Mouse (Mus musculus): ENCODE data around the gene Olfr715. TPM values are rescaled to one million over a fixed set of nuclear protein-coding genes. Genes with fewer than 3 reads are reported as not detected.
"Not testable (repeated sequence)": the region's sequence is repeated elsewhere in the genome, so short reads cannot be mapped to it uniquely, and the experiment has no call there.

Olfr715 gene
- not detected for total RNA-seq (2021)

GRCm38 (mm10) chr7:107130983-107131382 is at the start of gene Olfr715:
Gene Olfr715 (minus strand): TSS chr7:107131083.
- intact Hi-C loops (cut with DNase I); DNase-seq (ENCODE audit: low spot score): not testable (repeated sequence)

DNA sequence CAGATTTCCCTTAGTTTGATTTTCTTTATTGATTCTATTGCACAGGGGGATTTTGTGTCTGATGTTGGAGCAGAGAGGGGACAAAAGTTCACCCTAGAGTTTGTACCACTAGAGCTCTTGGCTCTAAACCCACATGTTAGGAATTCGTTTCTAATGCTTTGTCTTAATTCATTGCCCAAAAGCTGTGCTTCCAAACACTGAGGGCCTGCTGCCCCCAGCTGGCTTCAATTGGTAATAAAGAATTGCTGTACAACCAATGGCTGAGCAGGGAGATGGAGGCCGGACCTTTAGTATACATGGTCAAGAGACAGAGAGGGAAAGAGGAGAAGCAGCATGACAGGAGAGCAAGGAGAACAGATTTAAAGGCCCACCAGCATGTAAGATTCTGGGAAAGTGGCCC is 49.5 kb upstream of the Olfr715 start:
- no peak for DNase-seq (ENCODE audit: low spot score)
- intact Hi-C loops (cut with DNase I): no loop called here

- intact Hi-C loops (cut with DNase I): no loop called here
- DNase-seq (ENCODE audit: low spot score): no peak
Measured at GRCm38 (mm10) chr7:107166690-107167089, 35.8 kb upstream of the Olfr715 start, which contains the start of gene Nlrp14. Gene Nlrp14 (plus strand): TSS chr7:107166990.

GRCm38 (mm10) chr7:107138027-107138426 is 7.1 kb upstream of the Olfr715 start, which contains the start of gene Olfr716:
Gene Olfr716 (plus strand): TSS chr7:107138327.
- intact Hi-C loops (cut with DNase I); DNase-seq (ENCODE audit: low spot score): not testable (repeated sequence)

- intact Hi-C loops (cut with DNase I); DNase-seq (ENCODE audit: low spot score): not testable (repeated sequence)
Measured at GRCm38 (mm10) chr7:107110269-107110668, 20.6 kb downstream of the Olfr715 start, which contains the start of gene Olfr715b. Gene Olfr715b (minus strand): TSS chr7:107110369.

- DNase-seq (ENCODE audit: low spot score): no peak
- intact Hi-C loops (cut with DNase I): no loop called here
Measured at GRCm38 (mm10) chr7:107092920-107093319, 38.0 kb downstream of the Olfr715 start, which contains the start of gene Olfr17. Gene Olfr17 (plus strand): TSS chr7:107093220.

Other genes with a start within 250 kb of the Olfr715 start
- gene Olfr706, start 242.9 kb downstream of the Olfr715 start, total RNA-seq (2021): not detected
- not detected for gene Olfr707, start 229.8 kb downstream of the Olfr715 start, total RNA-seq (2021)
- gene Olfr1532-ps1, start 223.1 kb downstream of the Olfr715 start, total RNA-seq (2021): not detected
- not detected for gene Olfr709-ps1, start 198.9 kb downstream of the Olfr715 start, total RNA-seq (2021)
- not detected for gene Olfr710, start 182.8 kb downstream of the Olfr715 start, total RNA-seq (2021)
- not detected for gene Olfr6, start 167.1 kb downstream of the Olfr715 start, total RNA-seq (2021)
- not detected for gene Olfr711, start 155.6 kb downstream of the Olfr715 start, total RNA-seq (2021)
- gene Olfr2, start 125.0 kb downstream of the Olfr715 start, total RNA-seq (2021): not detected
- gene Olfr713, start 99.9 kb downstream of the Olfr715 start, total RNA-seq (2021): not detected
- not detected for gene Olfr714, start 60.1 kb downstream of the Olfr715 start, total RNA-seq (2021)
- not detected for gene Olfr17, start 37.9 kb downstream of the Olfr715 start, total RNA-seq (2021)
- gene Olfr715b, start 20.7 kb downstream of the Olfr715 start, total RNA-seq (2021): not detected
- not detected for gene Olfr716, start 7.2 kb upstream of the Olfr715 start, total RNA-seq (2021)
- gene Nlrp14, start 35.9 kb upstream of the Olfr715 start, total RNA-seq (2021): not detected
- gene Rbmxl2, start 78.4 kb upstream of the Olfr715 start, total RNA-seq (2021): not detected
- under 1 TPM in 1 of 2 experiments, not detected in 1; 0.08 TPM for gene Syt9, start 239.6 kb upstream of the Olfr715 start, total RNA-seq (2021)